ENCODE assay signal across 24 mouse cellular contexts in the genomic region with DNA sequence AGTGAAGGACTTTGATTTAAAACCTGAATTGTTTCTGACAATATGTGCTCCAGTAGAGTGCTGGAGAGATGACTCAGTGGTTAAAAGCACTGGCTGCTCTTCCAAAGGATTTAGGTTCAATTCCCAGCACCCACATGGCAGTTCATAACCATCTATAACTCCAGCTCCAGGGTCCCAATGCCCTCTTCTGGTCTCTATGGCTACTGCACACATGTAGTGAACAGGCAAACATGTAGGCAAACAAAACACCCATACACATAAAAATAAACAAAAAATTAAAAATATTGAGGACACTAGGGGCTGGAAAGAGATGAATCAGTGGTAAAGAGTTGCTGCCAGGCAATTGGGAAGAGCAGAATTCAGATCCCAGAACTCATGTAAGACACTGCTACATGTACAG. TPM values are rescaled to one million over a fixed set of nuclear protein-coding genes. Genes with fewer than 3 reads are reported as not detected.
DNase-seq lines count a peak whose midpoint lies in the region; ATAC-seq and TF ChIP-seq lines count a peak whose summit lies in the region.
"Had no signal": no experiment of that assay in that cellular context is flagged by ENCODE, and none has a peak within 500 bp of the region (broad histone marks: within the 10 kb centered on the region; RNA-seq: fewer than 3 reads in every experiment).

No protein-coding gene starts in this region.

- no peak for DNase-seq in heart, adult 2 months
- no peak for DNase-seq in heart, postnatal 4 days
- DNase-seq in MEL (ENCODE audit: low read depth, low spot score) (peak; percentile 29), ZHBTc4 (ENCODE audit: low read depth, low spot score) (peak; percentile 48)
- no peak for DNase-seq in embryo, embryonic 10 days (ENCODE audit: low spot score)
- no peak for DNase-seq in midbrain, postnatal 0 days (ENCODE audit: low spot score)
- DNase-seq: adrenal gland, adult 2 months; adrenal gland, postnatal 10 days; adrenal gland, postnatal 25 days; cerebellum, adult 11 months; cerebellum, adult 18-20 months; cerebellum, adult 8-10 months; cerebellum, adult 9-11 months; cerebellum, postnatal 14 days; cerebellum, postnatal 36 days had no signal

- no peak for TF ChIP-seq EP300 in heart, adult 2 months (IDR thresholded peaks at IDR 0.05; ENCODE audit: insufficient read depth, low read depth, low read length)
- TF ChIP-seq EP300 in MEL (IDR thresholded peaks at IDR 0.05; ENCODE audit: low read depth in 1 of 2, low read length in 2 of 2) = no peak

- H3K9me3 ChIP-seq in E14TG2a.4 (ENCODE audit: low read length) (0 out of 2 replicates have a peak, but pooled peaks cover 3% of the 10 kb centered on the region), MEL (replicated peaks; ENCODE audit: insufficient read depth, low read length) (no peaks in the 10 kb centered on the region)
- H3K9me3 ChIP-seq in midbrain, postnatal 0 days (ENCODE audit: low read length) = no peaks in the 10 kb centered on the region
- H3K9me3 ChIP-seq: embryonic facial prominence, embryonic 13.5 days; embryonic facial prominence, embryonic 15.5 days; forebrain, embryonic 10.5 days; forebrain, embryonic 12.5 days had no signal

- H3K4me2 ChIP-seq in midbrain, postnatal 0 days (ENCODE audit: low read depth, low read length, poor library complexity, severe bottlenecking) = no peak overlapping the region
- H3K4me2 ChIP-seq: embryonic facial prominence, embryonic 13.5 days; embryonic facial prominence, embryonic 15.5 days; forebrain, embryonic 12.5 days had no signal

- intact Hi-C loops in heart, adult 2 months (cut with DNase I) = no loop called here

- H3K4me3 ChIP-seq in heart, adult 2 months = no peak overlapping the region
- no peak overlapping the region for H3K4me3 ChIP-seq in E14TG2a.4 (replicated peaks; ENCODE audit: low read length)
- H3K4me3 ChIP-seq in MEL (ENCODE audit: control insufficient read depth in 1 of 2, insufficient read depth in 1 of 2, low read depth in 2 of 2, low read length in 2 of 2) = no peak overlapping the region
- no peak overlapping the region for H3K4me3 ChIP-seq in midbrain, postnatal 0 days (ENCODE audit: low read depth, low read length)
- H3K4me3 ChIP-seq: embryonic facial prominence, embryonic 13.5 days; embryonic facial prominence, embryonic 15.5 days; erythroblast, embryonic 14.5 days; forebrain, embryonic 10.5 days; forebrain, embryonic 12.5 days had no signal

- TF ChIP-seq CTCF in heart, adult 2 months (IDR thresholded peaks at IDR 0.05) = peak; percentile 30
- TF ChIP-seq CTCF in E14TG2a.4 (conservative IDR thresholded peaks at IDR 0.05; ENCODE audit: low read length) (peak; percentile 77), MEL (IDR thresholded peaks at IDR 0.05 in 2 of 3, conservative IDR thresholded peaks at IDR 0.05 in 1 of 3; ENCODE audit: control insufficient read depth in 1 of 3, insufficient read depth in 1 of 3, low read depth in 2 of 3, low read length in 3 of 3, poor library complexity in 1 of 3, severe bottlenecking in 1 of 3) (peak; percentile 2 to 27 (median 20); a peak in 2 of 6 replicates)
- no peak for TF ChIP-seq CTCF in midbrain, postnatal 0 days (IDR thresholded peaks at IDR 0.05)

- no peaks in the 10 kb centered on the region for H3K36me3 ChIP-seq in heart, adult 2 months (ENCODE audit: control insufficient read depth, insufficient read depth, low read length)
- no peaks in the 10 kb centered on the region for H3K36me3 ChIP-seq in E14TG2a.4 (ENCODE audit: insufficient read depth, low read length)
- peaks cover 0 to 5% of the 10 kb centered on the region in 2 experiments; a peak in 1 of 4 replicates for H3K36me3 ChIP-seq in MEL (ENCODE audit: control insufficient read depth in 1 of 2, insufficient read depth in 2 of 2, low read length in 2 of 2)
- H3K36me3 ChIP-seq in midbrain, postnatal 0 days (ENCODE audit: insufficient read depth, low read length) = no peaks in the 10 kb centered on the region
- H3K36me3 ChIP-seq: embryonic facial prominence, embryonic 13.5 days; embryonic facial prominence, embryonic 15.5 days; forebrain, embryonic 10.5 days; forebrain, embryonic 12.5 days; G1E had no signal

- TF ChIP-seq RAD21 in MEL (IDR thresholded peaks at IDR 0.05; ENCODE audit: low read depth, low read length) = no peak

- no peak for TF ChIP-seq POLR2A in heart, adult 2 months (IDR thresholded peaks at IDR 0.05; ENCODE audit: insufficient read depth, low read depth, low read length)
- TF ChIP-seq POLR2A in MEL (IDR thresholded peaks at IDR 0.05; ENCODE audit: control insufficient read depth in 1 of 2, insufficient read depth in 1 of 2, low read depth in 1 of 2, low read length in 2 of 2, poor library complexity in 1 of 2) = no peak

- H3K27me3 ChIP-seq in heart, adult 2 months (ENCODE audit: control insufficient read depth, insufficient read depth, low read length) = no peaks in the 10 kb centered on the region
- H3K27me3 ChIP-seq in E14TG2a.4 (ENCODE audit: insufficient read depth, low read length) (peaks cover 55% of the 10 kb centered on the region), MEL (ENCODE audit: control insufficient read depth in 1 of 2, insufficient read depth in 2 of 2, low read length in 2 of 2) (no peaks in the 10 kb centered on the region; a peak in 1 of 4 replicates)
- no peaks in the 10 kb centered on the region for H3K27me3 ChIP-seq in midbrain, postnatal 0 days (ENCODE audit: insufficient read depth, low read length)
- H3K27me3 ChIP-seq: embryonic facial prominence, embryonic 15.5 days had no signal

- H3K4me1 ChIP-seq in heart, adult 2 months (ENCODE audit: control insufficient read depth, insufficient read depth, low read length) = no peaks in the 10 kb centered on the region; the same call in 1 of the 2 replicates
- H3K4me1 ChIP-seq in E14TG2a.4 (replicated peaks; ENCODE audit: low read depth, low read length) (peaks cover 14% of the 10 kb centered on the region), MEL (ENCODE audit: control insufficient read depth in 1 of 2, insufficient read depth in 2 of 2, low read length in 2 of 2) (peaks cover 0 to 8% of the 10 kb centered on the region in 2 experiments; a peak in 2 of 4 replicates)
- no peaks in the 10 kb centered on the region for H3K4me1 ChIP-seq in midbrain, postnatal 0 days (ENCODE audit: insufficient read depth, low read length)

- ATAC-seq in midbrain, postnatal 0 days (ENCODE audit: low FRiP score) = no peak
- ATAC-seq: forebrain, embryonic 14.5 days; forebrain, embryonic 16.5 days had no signal

- H3K27ac ChIP-seq in heart, adult 2 months = no peak overlapping the region
- H3K27ac ChIP-seq in MEL (ENCODE audit: control insufficient read depth, low read depth, low read length) = no peak overlapping the region
- no peak overlapping the region for H3K27ac ChIP-seq in midbrain, postnatal 0 days (ENCODE audit: low read depth, low read length)
- H3K27ac ChIP-seq: embryonic facial prominence, embryonic 13.5 days; embryonic facial prominence, embryonic 15.5 days; forebrain, embryonic 10.5 days; forebrain, embryonic 12.5 days had no signal

- H3K9ac ChIP-seq in heart, adult 2 months (ENCODE audit: low read depth, low read length) = no peak overlapping the region
- no peak overlapping the region for H3K9ac ChIP-seq in MEL (ENCODE audit: control insufficient read depth, low read depth, low read length, poor library complexity, severe bottlenecking)
- H3K9ac ChIP-seq in midbrain, postnatal 0 days (replicated peaks; ENCODE audit: low read length, poor library complexity, severe bottlenecking) = no peak overlapping the region
- H3K9ac ChIP-seq: embryonic facial prominence, embryonic 13.5 days; embryonic facial prominence, embryonic 15.5 days; forebrain, embryonic 12.5 days had no signal

- no peaks in the 10 kb centered on the region for H3K79me2 ChIP-seq in heart, adult 2 months (replicated peaks; ENCODE audit: control insufficient read depth, insufficient read depth, low read length)
- no peaks in the 10 kb centered on the region; the same call in 1 of the 2 replicates for H3K79me2 ChIP-seq in MEL (ENCODE audit: control insufficient read depth, insufficient read depth, low read length, poor library complexity)

TF ChIP-seq in MEL, 35 proteins besides CTCF, POLR2A, EP300 and RAD21 (continues in another document):
- TF ChIP-seq CHD1 (IDR thresholded peaks at IDR 0.05; ENCODE audit: low read depth, low read length) (no peak), E2F4 (IDR thresholded peaks at IDR 0.05; ENCODE audit: borderline replicate concordance, low read depth, low read length) (no peak), MAZ (IDR thresholded peaks at IDR 0.05; ENCODE audit: low read depth, low read length) (no peak), CHD2 (IDR thresholded peaks at IDR 0.05; ENCODE audit: low read length) (no peak), USF1 (IDR thresholded peaks at IDR 0.05; ENCODE audit: low read depth, low read length) (no peak), GATA1 (IDR thresholded peaks at IDR 0.05; ENCODE audit: low read depth, low read length) (no peak), ELF1 (IDR thresholded peaks at IDR 0.05; ENCODE audit: low read depth, low read length) (no peak), POLR2AphosphoS5 (IDR thresholded peaks at IDR 0.05; ENCODE audit: borderline replicate concordance, low read depth, low read length) (no peak), TAL1 (IDR thresholded peaks at IDR 0.05; ENCODE audit: low read length) (no peak), ZMIZ1 (IDR thresholded peaks at IDR 0.05; ENCODE audit: low read depth, low read length) (no peak), SMC3 (IDR thresholded peaks at IDR 0.05; ENCODE audit: low read depth, low read length) (no peak), ZKSCAN1 (IDR thresholded peaks at IDR 0.05; ENCODE audit: low read depth, low read length) (no peak), ZC3H11A (IDR thresholded peaks at IDR 0.05; ENCODE audit: low read depth, low read length) (no peak)

RNA-seq across cellular contexts. Expression of a gene that starts 2.2 kb away (rescaled TPM):
- total RNA-seq in heart, adult 2 months (2021) = 10 to 100 TPM; 16.4 to 17.9 TPM
- polyA plus RNA-seq in heart, adult 2 months (2012; rRNA removed) = 25.6 and 32.7 TPM in 2 replicates
- total RNA-seq in heart, postnatal 4 days (2021) = 10 to 100 TPM; 18.2 to 19.0 TPM
- total RNA-seq in MEL (2012; rRNA removed) = 0.35 and 0.36 TPM in 2 replicates
- under 1 TPM in 1 of 2 experiments, not detected in 1; 0.84 TPM for polyA plus RNA-seq in MEL (2012; ENCODE audit: insufficient read depth in 1 of 2, insufficient read length in 2 of 2, low read depth in 1 of 2, low replicate concordance in 2 of 2, missing spikeins in 1 of 2)
- total RNA-seq in midbrain, postnatal 0 days (2014; rRNA removed) = 10.2 and 12.1 TPM in 2 replicates
- 12.8 and 14.0 TPM in 2 replicates for polyA plus RNA-seq in midbrain, postnatal 0 days (2015; fragmentation: Nextera tagmentation; extraction: Ambion mirVana)
- polyA plus RNA-seq: G1E had no signal

RNA-seq across cellular contexts. Expression of a gene that starts 14.8 kb away (rescaled TPM):
- total RNA-seq in heart, adult 2 months (2021) = 100 to 1,000 TPM; 491 to 601 TPM
- 325 and 404 TPM in 2 replicates for polyA plus RNA-seq in heart, adult 2 months (2012; rRNA removed)
- 100 to 1,000 TPM; 718 to 724 TPM for total RNA-seq in heart, postnatal 4 days (2021)
- total RNA-seq in MEL (2012; rRNA removed) = 3,142 and 3,178 TPM in 2 replicates
- polyA plus RNA-seq in MEL (2012; ENCODE audit: insufficient read depth in 1 of 2, insufficient read length in 2 of 2, low read depth in 1 of 2, low replicate concordance in 2 of 2, missing spikeins in 1 of 2) = 1,000 to 10,000 TPM in 1 of 2 experiments, not detected in 1; 1,648 TPM
- total RNA-seq in midbrain, postnatal 0 days (2014; rRNA removed) = 941 and 988 TPM in 2 replicates
- 310 and 336 TPM in 2 replicates for polyA plus RNA-seq in midbrain, postnatal 0 days (2015; fragmentation: Nextera tagmentation; extraction: Ambion mirVana)

Comparison
In these comparisons a context has a peak if more than half of its experiments do, and no peak if none do; other contexts are left out.
1. DNase-seq: peak in MEL (single experiment) and ZHBTc4 (single experiment); none in heart, adult 2 months (0 of 2), heart, postnatal 4 days (single experiment), embryo, embryonic 10 days (single experiment) and midbrain, postnatal 0 days (single experiment).